Mouse (Mus musculus): ENCODE results near the gene Gm20532. TPM values are rescaled to one million over a fixed set of nuclear protein-coding genes. Genes with fewer than 3 reads are reported as not detected.

The Gm20532 gene
- polyA plus RNA-seq, 1 experiment from 2014 or later, result not detected

DNA sequence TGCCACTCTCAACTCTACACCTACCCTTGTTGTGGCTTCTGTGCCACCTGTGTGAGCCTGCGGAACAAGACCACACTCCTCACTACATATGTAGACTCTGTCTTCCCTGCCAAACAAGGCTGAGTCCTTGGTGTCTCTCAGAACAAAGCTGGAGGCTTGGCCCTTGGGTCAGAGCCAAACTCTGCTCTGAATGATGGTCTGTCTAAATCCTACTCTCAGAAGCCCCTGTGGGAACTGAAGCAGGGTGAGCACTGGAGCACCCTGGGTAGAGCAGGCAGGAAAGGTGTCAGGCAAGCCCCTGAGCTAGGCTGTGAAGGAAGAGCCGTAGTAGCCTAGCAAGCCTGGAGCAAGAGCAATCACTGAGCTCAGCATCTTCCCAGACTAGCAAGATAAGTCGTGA, 36.2 kb upstream of the Gm20532 start:
- WGBS, result 47% methylated on average over 3 of the region's 3 CpGs
- Histone ChIP-seq H3K4me2 (ENCODE audit: low read depth, low read length) (no peak overlapping the region), H3K4me3 (replicated peaks; ENCODE audit: low read length) (no peak overlapping the region), H3K9me3 (replicated peaks; ENCODE audit: control insufficient read depth, low read length) (no peaks in the 10 kb centered on the region), H3K27ac (ENCODE audit: low read length) (peak overlapping the region; percentile 55; the same call in 1 of the 2 replicates), H3K36me3 (ENCODE audit: control insufficient read depth, insufficient read depth, low read length) (no peaks in the 10 kb centered on the region), H3K27me3 (ENCODE audit: control insufficient read depth, insufficient read depth, low read length) (no peaks in the 10 kb centered on the region), H3K4me1 (ENCODE audit: control insufficient read depth, insufficient read depth, low read length) (peaks cover 16% of the 10 kb centered on the region), H3K9ac (ENCODE audit: low read length) (0 out of 2 replicates have a peak overlapping the region, but pooled peaks have one; percentile 36)
- ATAC-seq (ENCODE audit: insufficient read depth, low FRiP score), result no peak

DNA sequence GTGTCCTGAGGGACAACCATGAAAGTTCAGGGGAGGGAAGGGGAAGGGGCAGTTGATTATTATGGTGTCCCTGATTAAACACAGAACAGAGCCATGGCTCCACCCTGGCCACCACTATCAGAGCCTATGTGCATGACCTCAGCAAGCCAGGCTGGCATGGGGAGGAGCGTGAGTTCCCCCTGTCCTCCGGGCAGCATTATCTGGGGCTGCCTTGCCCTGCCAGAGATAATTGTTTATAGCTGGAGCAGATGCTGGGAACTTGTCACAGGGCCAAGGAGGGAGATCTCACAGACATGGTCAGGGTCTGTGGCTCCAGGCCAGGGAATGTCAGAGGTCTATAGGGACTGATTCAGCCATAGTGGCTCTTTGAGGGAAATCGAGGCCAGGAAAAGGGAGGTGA, 35.7 kb upstream of the Gm20532 start:
- H3K4me2 ChIP-seq (ENCODE audit: low read depth, low read length), result no peak overlapping the region
- peaks cover 16% of the 10 kb centered on the region for H3K4me1 ChIP-seq (ENCODE audit: control insufficient read depth, insufficient read depth, low read length)
- no peak for ATAC-seq (ENCODE audit: insufficient read depth, low FRiP score)
- H3K9ac ChIP-seq (ENCODE audit: low read length), result no peak overlapping the region
- H3K36me3 ChIP-seq (ENCODE audit: control insufficient read depth, insufficient read depth, low read length), result no peaks in the 10 kb centered on the region
- H3K27ac ChIP-seq (ENCODE audit: low read length), result peak overlapping the region; percentile 57
- H3K4me3 ChIP-seq (replicated peaks; ENCODE audit: low read length), result no peak overlapping the region
- WGBS, result 56% methylated on average over 3 of the region's 3 CpGs
- no peaks in the 10 kb centered on the region for H3K27me3 ChIP-seq (ENCODE audit: control insufficient read depth, insufficient read depth, low read length)
- no peaks in the 10 kb centered on the region for H3K9me3 ChIP-seq (replicated peaks; ENCODE audit: control insufficient read depth, low read length)

DNA sequence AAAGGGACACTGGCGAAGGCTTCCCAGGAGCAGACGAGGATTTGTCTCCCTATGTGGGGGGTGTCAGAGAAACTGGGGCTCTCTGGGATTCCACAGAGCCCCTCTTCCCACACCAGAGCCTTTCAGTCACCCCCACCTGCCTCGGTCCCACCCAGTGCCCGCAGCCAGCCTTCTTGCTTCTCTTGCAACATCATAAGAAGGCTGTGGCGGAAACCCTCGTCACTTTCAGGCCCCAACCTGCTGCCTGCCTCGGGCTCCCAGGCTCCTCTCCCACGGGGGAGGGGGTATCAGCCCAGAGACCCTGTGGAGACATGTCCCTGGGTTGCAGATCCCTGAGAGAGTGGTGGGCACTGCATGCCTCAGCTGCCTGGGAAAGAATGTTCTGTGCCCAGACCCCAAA, 35.0 kb upstream of the Gm20532 start:
- peak overlapping the region; percentile 57 for H3K27ac ChIP-seq (ENCODE audit: low read length)
- WGBS, result 63% methylated on average over 8 of the region's 8 CpGs

DNA sequence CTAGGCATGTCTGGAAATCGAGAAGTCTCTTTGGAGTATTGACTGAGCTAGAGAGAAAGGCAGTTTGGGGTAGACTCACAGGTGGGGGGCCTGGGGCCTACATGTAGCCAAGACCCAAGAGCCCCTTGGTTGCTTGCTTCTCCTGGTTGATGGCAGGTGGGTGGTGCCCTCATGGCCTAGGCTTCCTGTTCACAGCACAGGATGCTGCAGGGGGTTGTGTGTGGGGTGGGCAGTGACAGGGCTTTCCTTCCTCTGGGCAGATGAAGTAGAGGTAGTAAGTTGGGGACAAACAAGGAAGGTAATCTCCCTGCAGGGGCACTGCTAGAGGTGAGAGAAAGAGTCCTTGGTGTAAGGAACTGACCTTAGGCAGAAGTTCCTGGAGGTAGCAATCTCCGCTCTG, 34.4 kb upstream of the Gm20532 start:
- H3K27ac ChIP-seq (ENCODE audit: low read length), result peak overlapping the region; percentile 57; the same call in 1 of the 2 replicates
- H3K36me3 ChIP-seq (ENCODE audit: control insufficient read depth, insufficient read depth, low read length), result no peaks in the 10 kb centered on the region
- WGBS, result 78% methylated on average over 2 of the region's 2 CpGs
- H3K4me1 ChIP-seq (ENCODE audit: control insufficient read depth, insufficient read depth, low read length), result peaks cover 25% of the 10 kb centered on the region
- no peaks in the 10 kb centered on the region for H3K27me3 ChIP-seq (ENCODE audit: control insufficient read depth, insufficient read depth, low read length)
- no peak overlapping the region for H3K4me2 ChIP-seq (ENCODE audit: low read depth, low read length)
- H3K9me3 ChIP-seq (replicated peaks; ENCODE audit: control insufficient read depth, low read length), result no peaks in the 10 kb centered on the region
- ATAC-seq (ENCODE audit: insufficient read depth, low FRiP score), result no peak
- H3K9ac ChIP-seq (ENCODE audit: low read length), result no peak overlapping the region
- no peak overlapping the region for H3K4me3 ChIP-seq (replicated peaks; ENCODE audit: low read length)

More for the DNA sequence above, 35.0 kb upstream of the Gm20532 start:
- H3K9ac ChIP-seq (ENCODE audit: low read length), result no peak overlapping the region
- H3K36me3 ChIP-seq (ENCODE audit: control insufficient read depth, insufficient read depth, low read length), result no peaks in the 10 kb centered on the region
- no peak for ATAC-seq (ENCODE audit: insufficient read depth, low FRiP score)
- H3K4me1 ChIP-seq (ENCODE audit: control insufficient read depth, insufficient read depth, low read length), result peaks cover 19% of the 10 kb centered on the region
- no peak overlapping the region for H3K4me3 ChIP-seq (replicated peaks; ENCODE audit: low read length)
- no peaks in the 10 kb centered on the region for H3K9me3 ChIP-seq (replicated peaks; ENCODE audit: control insufficient read depth, low read length)
- H3K4me2 ChIP-seq (ENCODE audit: low read depth, low read length), result no peak overlapping the region
- no peaks in the 10 kb centered on the region for H3K27me3 ChIP-seq (ENCODE audit: control insufficient read depth, insufficient read depth, low read length)

DNA sequence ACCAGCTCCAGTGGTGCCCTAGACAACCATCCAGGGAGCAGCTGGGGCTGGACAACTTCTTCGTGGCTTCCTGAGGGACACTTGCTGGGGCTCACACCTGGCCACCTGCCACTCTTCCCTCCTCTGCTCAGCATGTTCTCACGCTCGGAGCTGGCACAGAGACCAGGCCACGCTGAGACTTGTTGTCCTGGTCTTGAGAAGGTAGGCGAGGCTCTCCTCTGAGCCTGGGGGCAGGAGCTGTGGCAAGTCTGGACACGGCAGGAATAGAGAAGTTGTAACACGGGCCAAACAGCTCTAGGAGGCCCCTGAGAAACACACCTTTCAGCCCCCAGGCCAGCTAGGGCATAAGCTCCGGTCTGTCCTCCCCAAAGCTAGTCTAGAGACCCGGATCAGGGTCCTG, 32.5 kb upstream of the Gm20532 start:
- H3K27me3 ChIP-seq (ENCODE audit: control insufficient read depth, insufficient read depth, low read length), result no peaks in the 10 kb centered on the region
- H3K27ac ChIP-seq (ENCODE audit: low read length), result peak overlapping the region; percentile 70
- no peak overlapping the region for H3K9ac ChIP-seq (ENCODE audit: low read length)
- H3K4me3 ChIP-seq (replicated peaks; ENCODE audit: low read length), result no peak overlapping the region
- H3K4me2 ChIP-seq (ENCODE audit: low read depth, low read length), result no peak overlapping the region
- peak; percentile 51; the same call in 1 of the 2 replicates for ATAC-seq (ENCODE audit: insufficient read depth, low FRiP score)
- peaks cover 26% of the 10 kb centered on the region for H3K4me1 ChIP-seq (ENCODE audit: control insufficient read depth, insufficient read depth, low read length)
- H3K9me3 ChIP-seq (replicated peaks; ENCODE audit: control insufficient read depth, low read length), result no peaks in the 10 kb centered on the region
- no peaks in the 10 kb centered on the region for H3K36me3 ChIP-seq (ENCODE audit: control insufficient read depth, insufficient read depth, low read length)
- WGBS, result 61% methylated on average over 9 of the region's 9 CpGs

DNA sequence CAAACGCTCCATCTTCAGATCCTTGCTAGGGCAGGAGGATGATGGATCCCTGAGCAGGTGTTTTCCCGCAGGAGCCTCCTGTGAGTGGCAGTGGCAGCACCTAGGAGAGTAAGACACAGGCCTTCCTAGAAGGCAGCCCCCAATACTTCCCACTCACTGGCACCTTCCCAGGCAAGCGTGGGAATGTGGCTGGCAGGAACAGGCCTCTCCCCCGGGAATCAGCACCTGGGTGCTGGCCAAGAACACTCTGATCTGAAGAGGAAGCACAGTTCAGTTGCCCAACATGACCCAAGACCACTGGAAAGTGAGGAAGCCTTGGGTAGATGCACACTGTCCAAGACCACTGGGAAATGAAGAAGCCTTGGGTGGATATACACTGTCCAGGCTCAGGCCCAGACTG, 31.4 kb upstream of the Gm20532 start:
- Histone ChIP-seq H3K4me1 (ENCODE audit: control insufficient read depth, insufficient read depth, low read length) (peaks cover 20% of the 10 kb centered on the region), H3K36me3 (ENCODE audit: control insufficient read depth, insufficient read depth, low read length) (no peaks in the 10 kb centered on the region), H3K27ac (ENCODE audit: low read length) (no peak overlapping the region), H3K27me3 (ENCODE audit: control insufficient read depth, insufficient read depth, low read length) (no peaks in the 10 kb centered on the region), H3K4me3 (replicated peaks; ENCODE audit: low read length) (no peak overlapping the region), H3K9ac (ENCODE audit: low read length) (no peak overlapping the region), H3K4me2 (ENCODE audit: low read depth, low read length) (no peak overlapping the region), H3K9me3 (replicated peaks; ENCODE audit: control insufficient read depth, low read length) (no peaks in the 10 kb centered on the region)
- 74% methylated on average over 4 of the region's 4 CpGs for WGBS
- no peak for ATAC-seq (ENCODE audit: insufficient read depth, low FRiP score)

DNA sequence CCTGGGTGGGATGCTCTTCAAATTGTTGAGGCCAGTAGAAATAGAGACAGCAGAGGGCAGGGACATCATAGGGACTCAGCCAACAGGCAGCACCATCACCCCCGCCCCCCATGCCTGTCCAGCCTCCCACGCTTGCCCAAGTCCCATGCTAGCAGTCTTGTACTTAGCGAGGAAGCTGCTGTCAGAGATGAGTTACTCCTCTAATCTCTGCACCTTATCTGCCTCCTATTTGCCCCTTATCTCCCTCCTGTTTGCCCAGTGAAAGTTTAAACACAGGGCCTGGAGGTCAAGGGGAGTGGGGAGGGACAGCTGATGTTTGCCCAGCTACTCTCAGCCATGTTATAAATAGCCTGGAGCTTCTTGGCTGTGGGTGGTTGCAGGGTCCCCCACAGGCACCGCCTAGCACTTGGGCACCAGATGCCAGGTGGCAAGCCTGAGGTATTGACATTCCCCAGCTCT, 29.9 kb upstream of the Gm20532 start:
- Histone ChIP-seq H3K36me3 (ENCODE audit: control insufficient read depth, insufficient read depth, low read length) (no peaks in the 10 kb centered on the region), H3K4me3 (replicated peaks; ENCODE audit: low read length) (no peak overlapping the region), H3K27me3 (ENCODE audit: control insufficient read depth, insufficient read depth, low read length) (no peaks in the 10 kb centered on the region), H3K9ac (ENCODE audit: low read length) (peak overlapping the region; percentile 42; the same call in 1 of the 2 replicates), H3K27ac (ENCODE audit: low read length) (peak overlapping the region; percentile 66), H3K4me1 (ENCODE audit: control insufficient read depth, insufficient read depth, low read length) (peaks cover 17% of the 10 kb centered on the region; the same call in 1 of the 2 replicates), H3K4me2 (ENCODE audit: low read depth, low read length) (no peak overlapping the region), H3K9me3 (replicated peaks; ENCODE audit: control insufficient read depth, low read length) (no peaks in the 10 kb centered on the region)
- ATAC-seq (ENCODE audit: insufficient read depth, low FRiP score), result peak; percentile 28; the same call in 1 of the 2 replicates
- 34% methylated on average over 4 of the region's 4 CpGs for whole genome bisulfite sequencing

DNA sequence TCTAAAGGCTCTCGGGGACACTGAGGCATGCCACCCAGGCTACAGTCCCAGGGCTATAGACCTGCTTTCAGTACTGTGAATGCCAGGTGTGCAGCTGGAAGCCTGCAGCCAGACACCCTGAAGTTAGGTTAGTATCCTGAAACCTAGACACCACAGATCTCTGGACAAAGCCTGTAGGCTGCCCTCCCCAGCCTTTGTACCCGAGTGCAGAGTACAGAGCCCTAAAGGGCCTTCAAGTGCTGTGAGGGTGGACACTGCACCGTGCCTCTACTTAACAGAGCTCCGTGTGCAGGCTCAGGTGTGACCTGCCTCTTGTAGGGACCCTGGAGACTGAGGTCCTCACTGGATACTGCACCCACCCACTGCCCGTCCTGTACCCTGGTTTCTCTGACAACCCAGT, 25.9 kb upstream of the Gm20532 start:
- no peak overlapping the region for H3K4me3 ChIP-seq (replicated peaks; ENCODE audit: low read length)
- no peaks in the 10 kb centered on the region for H3K36me3 ChIP-seq (ENCODE audit: control insufficient read depth, insufficient read depth, low read length)
- no peak overlapping the region for H3K9ac ChIP-seq (ENCODE audit: low read length)
- no peaks in the 10 kb centered on the region for H3K9me3 ChIP-seq (replicated peaks; ENCODE audit: control insufficient read depth, low read length)
- 76% methylated on average over 5 of the region's 5 CpGs for WGBS
- no peak overlapping the region for H3K4me2 ChIP-seq (ENCODE audit: low read depth, low read length)
- H3K4me1 ChIP-seq (ENCODE audit: control insufficient read depth, insufficient read depth, low read length), result peaks cover 10% of the 10 kb centered on the region; the same call in 1 of the 2 replicates
- ATAC-seq (ENCODE audit: insufficient read depth, low FRiP score), result no peak
- no peak overlapping the region for H3K27ac ChIP-seq (ENCODE audit: low read length)
- H3K27me3 ChIP-seq (ENCODE audit: control insufficient read depth, insufficient read depth, low read length), result no peaks in the 10 kb centered on the region

DNA sequence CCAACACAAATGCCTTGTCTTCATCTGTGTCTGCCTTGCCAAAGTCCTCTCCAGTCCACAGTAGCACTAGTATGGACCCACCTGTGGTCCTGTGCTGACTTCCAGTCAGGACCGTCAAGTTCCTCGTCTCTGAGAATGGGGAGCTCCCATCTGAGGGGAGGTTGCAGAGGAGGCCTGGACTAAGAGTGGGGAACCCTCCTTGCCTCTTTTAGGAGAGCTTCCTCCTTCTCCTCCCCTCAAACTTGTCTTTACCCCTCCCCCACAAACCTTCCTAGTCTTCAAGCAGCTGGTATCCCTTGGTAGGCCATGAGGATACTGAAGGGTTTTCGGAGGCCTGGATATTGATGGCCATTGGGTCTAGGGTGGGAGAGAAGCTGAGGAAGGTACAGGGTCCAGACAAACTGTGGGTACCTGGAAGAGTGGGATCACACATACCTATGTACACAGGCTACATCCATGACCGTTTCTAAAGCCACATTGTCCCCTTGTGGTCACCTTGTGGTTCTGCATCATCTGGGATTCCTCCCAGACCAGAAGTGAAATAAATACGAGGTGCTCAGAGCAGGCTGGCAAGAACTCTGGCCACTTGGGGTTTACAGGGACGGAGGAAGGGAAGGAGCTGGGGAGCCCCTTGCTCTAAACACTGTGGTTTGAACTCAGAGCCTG, 25.0 kb upstream of the Gm20532 start:
- H3K27me3 ChIP-seq (ENCODE audit: control insufficient read depth, insufficient read depth, low read length), result no peaks in the 10 kb centered on the region
- H3K9me3 ChIP-seq (replicated peaks; ENCODE audit: control insufficient read depth, low read length), result no peaks in the 10 kb centered on the region
- H3K4me3 ChIP-seq (replicated peaks; ENCODE audit: low read length), result no peak overlapping the region
- H3K36me3 ChIP-seq (ENCODE audit: control insufficient read depth, insufficient read depth, low read length), result no peaks in the 10 kb centered on the region
- H3K4me1 ChIP-seq (ENCODE audit: control insufficient read depth, insufficient read depth, low read length), result peaks cover 7% of the 10 kb centered on the region; the same call in 1 of the 2 replicates
- 43% methylated on average over 6 of the region's 6 CpGs for WGBS
- no peak overlapping the region for H3K27ac ChIP-seq (ENCODE audit: low read length)
- peak; percentile 48; the same call in 1 of the 2 replicates for ATAC-seq (ENCODE audit: insufficient read depth, low FRiP score)
- no peak overlapping the region for H3K4me2 ChIP-seq (ENCODE audit: low read depth, low read length)
- no peak overlapping the region for H3K9ac ChIP-seq (ENCODE audit: low read length)

All from stomach, embryonic 16.5 days (tissue).